Mouse (Mus musculus) G1E (cell line): ENCODE data around the gene Dnajc28. TPM values are rescaled to one million over a fixed set of nuclear protein-coding genes. Genes with fewer than 3 reads are reported as not detected.

Source experiments
- ATAC-seq: 2 replicates; pipeline ENCODE4 v1.8.0; 2016; ENCODE audit warnings: mild to moderate bottlenecking; ENCODE audit not compliant: insufficient number of reproducible peaks, poor library complexity, low FRiP score, severe bottlenecking; ENCODE audit errors: extremely low read depth
- DNase-seq: peaks from one replicate; pipeline ENCODE4 v3.0.0; 2012; ENCODE audit warnings: low spot score
- H3K27me3 ChIP-seq: 2 replicates; pipeline ENCODE4 v1.6.1; 2012; ENCODE audit warnings: mild to moderate bottlenecking, low read length, inconsistent platforms; ENCODE audit not compliant: insufficient read depth
- H3K36me3 ChIP-seq: replicated peaks from 2 replicates; pipeline ENCODE3; 2012; ENCODE audit warnings: mild to moderate bottlenecking, inconsistent platforms
- H3K4me1 ChIP-seq: 2 replicates; pipeline ENCODE4 v1.6.1; 2012; ENCODE audit warnings: low read depth, low read length, inconsistent platforms, mixed read lengths; ENCODE audit not compliant: insufficient read depth
- H3K4me3 ChIP-seq: 2 replicates; pipeline ENCODE4 v1.5.1; 2012; ENCODE audit warnings: low read depth, mild to moderate bottlenecking, inconsistent platforms, low read length, moderate library complexity, mixed read lengths
- H3K9me3 ChIP-seq: replicated peaks from 2 replicates; pipeline ENCODE4 v1.6.1; 2012; ENCODE audit warnings: inconsistent platforms
- CTCF ChIP-seq: IDR thresholded peaks from 2 replicates; pipeline ENCODE4 v1.5.1; 2012; ENCODE audit warnings: low read depth, low read length, inconsistent platforms, mixed read lengths
- GATA1 ChIP-seq: IDR thresholded peaks from 2 replicates; pipeline ENCODE4 v1.6.1; 2012; ENCODE audit warnings: borderline replicate concordance, low read length, inconsistent platforms, mixed read lengths
- GATA2 ChIP-seq: IDR thresholded peaks from 2 replicates; pipeline ENCODE4 v1.6.1; 2012; ENCODE audit warnings: low read depth, low read length, inconsistent platforms, borderline replicate concordance
- POLR2AphosphoS5 ChIP-seq: IDR thresholded peaks from 2 replicates; pipeline ENCODE4 v1.6.1; 2012; ENCODE audit warnings: low read depth, low read length, inconsistent platforms; ENCODE audit not compliant: insufficient replicate concordance
- TAL1 ChIP-seq: conservative IDR thresholded peaks from 2 replicates; pipeline ENCODE4 v1.6.1; 2012; ENCODE audit warnings: low read depth, low read length, inconsistent platforms, mixed read lengths
- polyA plus RNA-seq: library from polyadenylated mRNA; stranded (reverse); fragments of >175 nt; gene quantifications from 2 replicates; pipeline ENCODE4 v1.2.3, GENCODE M21; 2012
- total RNA-seq, 2 experiments: library from RNA; stranded (forward) in 1 of 2; stranded (reverse) in 1 of 2; fragments of 200-1000 nt in 1 of 2; fragments of >200 nt in 1 of 2; fragmentation: Nextera tagmentation in 1 of 2; gene quantifications; 2 replicates each; pipeline ENCODE4 v1.2.3; 2014 to 2017

The Dnajc28 gene
- total RNA-seq (2014; fragmentation: Nextera tagmentation) = 7.4 and 8.0 TPM in 2 replicates
- total RNA-seq (2017) = 4.6 and 5.1 TPM in 2 replicates
- 0.40 and 0.76 TPM in 2 replicates for polyA plus RNA-seq

DNA sequence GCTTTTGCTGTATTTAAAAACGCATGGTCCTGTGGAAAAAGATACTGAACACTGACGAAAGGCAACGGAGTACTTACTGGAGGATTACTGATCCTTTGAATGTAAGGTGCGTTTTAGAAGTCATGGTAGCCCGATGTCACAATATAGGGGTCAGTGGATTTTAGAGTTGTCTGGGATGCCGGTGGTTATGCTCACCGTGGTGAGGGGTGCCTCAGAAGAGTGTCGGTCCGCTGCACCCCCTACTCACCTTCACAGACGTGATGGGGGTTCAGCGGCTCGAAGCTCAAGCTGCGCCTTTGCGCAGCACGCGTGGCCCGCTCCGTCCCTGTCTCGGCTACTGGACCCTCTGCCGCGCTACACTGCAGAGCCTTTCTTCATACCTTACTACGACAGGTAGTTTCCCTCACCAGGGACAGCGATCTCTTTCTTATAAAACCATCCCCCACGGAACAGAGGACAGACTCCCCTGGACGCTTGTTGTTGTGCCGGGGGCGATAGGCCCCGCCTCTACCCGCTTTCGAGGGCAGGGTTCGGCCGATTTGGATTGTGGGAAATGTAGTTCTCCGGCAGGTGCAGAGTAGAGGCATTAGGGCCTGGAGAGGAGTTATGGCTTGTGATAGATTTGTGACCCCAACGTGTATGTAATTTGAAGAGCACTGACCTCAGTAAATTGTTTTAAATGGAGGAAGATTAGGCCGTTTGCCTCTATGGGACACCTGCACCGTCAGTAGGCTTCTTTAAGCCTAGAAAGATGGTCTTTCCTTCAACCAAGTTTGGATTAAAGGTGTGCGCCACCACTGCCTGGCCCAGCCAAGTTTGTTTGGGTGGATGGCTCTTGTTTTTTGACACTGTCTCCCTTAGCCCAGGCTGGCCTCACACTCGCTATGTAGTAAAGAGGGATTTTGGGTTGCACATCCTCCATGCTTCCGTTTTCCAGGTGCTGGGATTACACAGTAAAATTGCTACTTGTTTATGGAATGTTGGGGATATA lies at the start of gene Dnajc28:
Gene Dnajc28, minus strand, starts transcription at position 516 of the 991 bp plus-strand sequence.
- TF ChIP-seq GATA2 (no peak), POLR2AphosphoS5 (peak; percentile 58; the same call in 1 of the 2 replicates)
- Histone ChIP-seq H3K27me3 (no peaks in the 10 kb centered on the region; the same call in 1 of the 2 replicates), H3K4me3 (peak within 1 kb of the TSS; percentile 74), H3K9me3 (no peaks in the 10 kb centered on the region), H3K36me3 (peaks cover 52% of the 10 kb centered on the region), H3K4me1 (peaks cover 21% of the 10 kb centered on the region)
- ATAC-seq = peak; percentile 83
- DNase-seq = peak; percentile 81

DNA sequence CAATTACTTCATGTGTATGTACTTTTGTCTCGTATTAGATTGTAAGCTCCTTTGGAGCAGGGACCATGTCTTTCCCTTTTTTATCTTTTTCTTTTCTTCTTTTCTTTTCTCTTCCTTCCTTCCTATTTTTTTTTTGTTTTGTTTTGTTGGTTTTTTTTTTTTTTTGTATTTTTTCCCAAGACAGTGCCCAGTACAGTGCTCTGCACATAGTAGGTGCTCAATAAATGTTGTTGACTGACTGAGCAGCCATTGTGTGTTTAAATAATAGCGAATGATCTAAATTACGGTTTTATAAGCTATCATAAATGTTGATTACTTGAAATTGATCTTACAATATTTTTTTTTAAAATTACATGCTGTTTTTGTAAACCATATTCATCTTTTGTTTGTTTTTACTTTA lies 45.0 kb upstream of the Dnajc28 start:
- H3K9me3 ChIP-seq = peaks cover 15% of the 10 kb centered on the region
- no peak for DNase-seq
- no peak for TF ChIP-seq GATA1
- TF ChIP-seq GATA2 = no peak
- no peak for TF ChIP-seq POLR2AphosphoS5
- no peak for TF ChIP-seq CTCF
- TF ChIP-seq TAL1 = no peak
- H3K36me3 ChIP-seq = peaks cover 95% of the 10 kb centered on the region
- no peak overlapping the region for H3K4me3 ChIP-seq
- H3K27me3 ChIP-seq = no peaks in the 10 kb centered on the region
- peaks cover 21% of the 10 kb centered on the region for H3K4me1 ChIP-seq
- no peak for ATAC-seq

DNA sequence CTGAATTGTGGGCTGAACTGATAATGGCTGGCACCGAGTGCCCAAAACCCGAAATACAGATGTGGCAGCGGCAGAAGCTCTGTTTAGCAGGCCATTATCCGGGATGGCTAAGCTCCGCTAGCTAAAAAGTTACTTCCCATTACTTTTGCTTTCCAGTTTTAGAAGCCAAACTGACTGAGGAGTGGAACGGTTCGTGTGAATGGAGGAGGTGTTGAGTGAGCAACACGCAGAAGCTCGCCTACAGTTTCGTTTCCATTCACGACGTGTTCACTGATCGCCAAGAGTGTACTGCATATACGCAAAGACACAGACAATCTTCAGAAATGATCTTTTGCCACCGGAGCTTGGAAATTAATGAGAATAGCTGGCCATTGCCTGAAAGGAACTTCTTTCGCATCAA lies 43.5 kb upstream of the Dnajc28 start:
- H3K9me3 ChIP-seq = peaks cover 22% of the 10 kb centered on the region
- H3K4me3 ChIP-seq = no peak overlapping the region
- DNase-seq = no peak
- peaks cover 99% of the 10 kb centered on the region for H3K36me3 ChIP-seq
- H3K27me3 ChIP-seq = no peaks in the 10 kb centered on the region
- ATAC-seq = no peak
- H3K4me1 ChIP-seq = peaks cover 23% of the 10 kb centered on the region
- TF ChIP-seq GATA2 = no peak
- no peak for TF ChIP-seq TAL1
- TF ChIP-seq POLR2AphosphoS5 = no peak
- TF ChIP-seq CTCF = no peak
- no peak for TF ChIP-seq GATA1

DNA sequence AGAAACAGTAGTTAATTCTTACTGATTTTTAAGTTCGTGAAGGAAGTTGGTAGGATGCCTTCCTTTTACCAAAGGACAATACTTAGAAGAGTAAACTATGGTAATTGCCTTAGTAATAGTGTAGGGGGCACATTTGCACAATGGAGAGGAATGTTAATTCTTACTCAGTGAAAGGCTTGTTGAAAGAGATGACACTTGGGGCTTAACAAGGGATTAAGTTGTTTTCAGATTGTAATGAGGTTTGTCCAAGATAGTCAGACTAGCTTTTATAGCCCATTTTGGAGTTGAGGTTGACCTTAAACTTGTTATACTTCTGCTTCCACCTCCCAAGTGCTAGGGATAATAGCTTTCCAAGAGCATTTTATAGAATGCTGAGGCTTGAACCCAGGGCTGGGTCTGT lies 42.6 kb upstream of the Dnajc28 start:
- H3K4me1 ChIP-seq = peaks cover 22% of the 10 kb centered on the region
- TF ChIP-seq GATA2 (no peak), GATA1 (no peak), CTCF (no peak), TAL1 (no peak), POLR2AphosphoS5 (no peak)
- DNase-seq (no peak), ATAC-seq (no peak)
- H3K36me3 ChIP-seq = peaks cover 99% of the 10 kb centered on the region
- H3K4me3 ChIP-seq = no peak overlapping the region
- no peaks in the 10 kb centered on the region for H3K27me3 ChIP-seq
- H3K9me3 ChIP-seq = peaks cover 23% of the 10 kb centered on the region

DNA sequence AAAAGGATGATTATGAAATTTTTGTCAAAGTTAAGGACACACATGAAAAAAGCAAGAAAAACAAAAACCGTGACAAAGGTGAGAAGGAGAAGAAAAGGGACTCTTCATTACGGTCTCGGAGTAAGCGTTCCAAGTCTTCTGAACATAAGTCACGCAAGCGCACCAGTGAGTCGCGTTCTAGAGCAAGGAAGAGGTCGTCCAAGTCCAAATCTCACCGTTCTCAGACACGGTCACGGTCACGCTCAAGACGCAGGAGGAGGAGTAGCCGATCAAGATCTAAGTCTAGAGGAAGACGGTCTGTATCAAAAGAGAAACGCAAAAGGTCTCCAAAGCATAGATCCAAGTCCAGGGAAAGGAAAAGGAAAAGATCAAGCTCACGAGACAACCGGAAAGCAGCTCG lies 41.0 kb upstream of the Dnajc28 start:
- H3K4me1 ChIP-seq = peaks cover 34% of the 10 kb centered on the region
- DNase-seq = no peak
- H3K27me3 ChIP-seq = no peaks in the 10 kb centered on the region; the same call in 1 of the 2 replicates
- peaks cover 99% of the 10 kb centered on the region for H3K36me3 ChIP-seq
- no peak; the same call in 1 of the 2 replicates for TF ChIP-seq POLR2AphosphoS5
- no peak for TF ChIP-seq GATA2
- TF ChIP-seq TAL1 = no peak
- peaks cover 32% of the 10 kb centered on the region for H3K9me3 ChIP-seq
- H3K4me3 ChIP-seq = no peak overlapping the region; the same call in 1 of the 2 replicates
- ATAC-seq = no peak

DNA sequence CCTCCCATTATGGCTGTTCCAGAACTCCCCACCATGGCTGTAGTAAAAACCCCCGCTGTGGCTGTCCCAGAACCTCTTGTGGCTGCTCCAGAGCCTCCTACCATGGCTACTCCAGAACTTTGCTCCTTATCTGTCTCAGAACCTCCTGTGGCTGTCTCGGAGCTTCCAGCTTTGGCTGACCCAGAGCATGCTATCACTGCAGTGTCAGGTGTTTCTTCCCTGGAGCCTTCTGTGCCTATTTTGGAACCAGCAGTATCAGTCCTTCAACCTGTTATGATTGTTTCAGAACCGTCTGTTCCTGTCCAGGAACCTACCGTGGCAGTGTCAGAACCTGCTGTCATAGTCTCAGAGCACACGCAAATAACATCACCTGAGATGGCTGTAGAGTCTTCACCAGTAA lies 39.6 kb upstream of the Dnajc28 start:
- H3K27me3 ChIP-seq = no peaks in the 10 kb centered on the region; the same call in 1 of the 2 replicates
- TF ChIP-seq GATA2 (no peak), GATA1 (no peak), POLR2AphosphoS5 (no peak), TAL1 (no peak), CTCF (no peak)
- DNase-seq (no peak), ATAC-seq (no peak)
- peaks cover 98% of the 10 kb centered on the region for H3K36me3 ChIP-seq
- H3K4me1 ChIP-seq = peaks cover 39% of the 10 kb centered on the region
- peaks cover 32% of the 10 kb centered on the region for H3K9me3 ChIP-seq
- H3K4me3 ChIP-seq = no peak overlapping the region
